Mouse (Mus musculus) bone marrow, adult 2 months (tissue): ENCODE results near the gene Mms22l.

ENCODE experiments used
- CTCF ChIP-seq: fragments of 200-500 bp; IDR thresholded peaks from 2 replicates; pipeline ENCODE4 v1.5.1; 2011; ENCODE audit warnings: low read length, control low read depth; ENCODE audit not compliant: control insufficient read depth, insufficient read depth
- POLR2A ChIP-seq: fragments of 200-500 bp; IDR thresholded peaks from 2 replicates; pipeline ENCODE4 v1.6.1; 2011; ENCODE audit warnings: low read depth, mild to moderate bottlenecking, control low read depth, low read length, borderline replicate concordance; ENCODE audit not compliant: control insufficient read depth

DNA sequence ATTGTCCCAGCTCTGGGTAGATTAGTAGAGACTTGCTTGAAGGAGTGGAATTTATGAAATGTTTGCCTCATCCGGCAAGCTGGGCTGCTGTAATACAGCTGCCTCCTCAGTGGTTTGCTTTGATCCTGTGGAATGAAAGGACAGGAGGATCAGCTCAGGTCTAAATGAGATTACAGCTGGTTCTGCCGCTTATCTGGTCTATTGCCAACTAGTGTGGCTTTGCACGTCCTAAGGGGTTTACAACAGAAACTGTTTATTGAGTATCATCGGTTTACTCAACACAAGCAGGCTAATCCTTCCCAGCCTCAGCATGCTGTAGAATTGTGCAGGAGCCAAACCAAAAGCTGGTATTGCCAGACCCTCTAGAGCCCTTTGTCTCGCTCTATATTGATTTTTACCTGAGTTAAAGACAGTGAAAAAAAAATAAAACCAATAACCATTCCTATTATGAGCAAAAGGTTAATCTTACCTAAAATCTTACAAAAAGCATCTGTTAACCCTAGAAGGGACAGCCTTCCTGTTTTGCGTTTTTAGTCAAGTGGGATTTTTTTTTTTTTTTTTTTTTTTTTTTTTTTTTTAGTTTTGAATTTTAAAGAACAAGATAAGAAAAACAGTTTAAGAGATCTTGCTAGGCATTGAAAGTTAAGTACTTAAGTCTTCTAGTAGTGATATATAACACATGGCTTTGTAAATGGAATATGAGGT lies 60.0 kb downstream of the Mms22l start:
- TF ChIP-seq CTCF (no peak), POLR2A (no peak)
